Mouse (Mus musculus): ENCODE results near the gene Gemin4.

DNA sequence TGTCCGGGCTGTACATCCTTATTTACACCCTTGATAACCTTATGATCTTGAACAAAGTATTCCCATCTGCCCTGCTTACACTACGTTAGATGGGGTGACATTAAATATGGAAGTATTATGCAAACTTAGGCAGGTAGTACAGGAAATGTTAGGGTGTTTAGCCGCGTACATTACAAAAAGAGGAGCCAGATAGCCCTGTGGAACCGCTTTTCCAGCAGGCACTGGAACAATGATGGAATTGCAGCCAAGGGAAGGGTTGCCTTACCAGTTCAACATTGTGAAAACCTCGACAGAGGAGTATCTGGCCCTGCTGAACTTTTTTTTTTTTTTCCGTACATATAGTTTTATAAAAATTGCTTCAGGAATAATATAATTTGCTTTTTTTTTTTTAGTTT is 37.3 kb downstream of the Gemin4 start:
- TF ChIP-seq CTCF (IDR thresholded peaks at IDR 0.05; ENCODE audit: borderline replicate concordance, control insufficient read depth, extremely low read depth, insufficient read depth, low read length, poor library complexity) = no peak
- no peak for TF ChIP-seq POLR2A (IDR thresholded peaks at IDR 0.05; ENCODE audit: control insufficient read depth, extremely low read depth, insufficient read depth, low read length, poor library complexity)

Measured in thymus, adult 2 months (tissue).